Mouse (Mus musculus) kidney, postnatal 0 days (tissue): Measurements from ENCODE around the gene Cers6. TPM values are rescaled to one million over a fixed set of nuclear protein-coding genes. Genes with fewer than 3 reads are reported as not detected.

ENCODE experiments used
- ATAC-seq: fragments of 200-750 bp; cut with Nextera tagmentation; replicated peaks from 2 replicates; pipeline ENCODE4 v1.8.0; 2017; ENCODE audit warnings: low read depth, moderate number of reproducible peaks, moderate TSS enrichment, moderate library complexity; ENCODE audit not compliant: low FRiP score
- DNase-seq: peaks from one replicate; pipeline ENCODE4 v3.0.0-alpha.2; 2016; ENCODE audit warnings: low spot score
- H3K27ac ChIP-seq: fragments of 300-500 bp; sonication (generic); 2 replicates; pipeline ENCODE4 v1.5.1; 2014; ENCODE audit warnings: mild to moderate bottlenecking
- H3K27me3 ChIP-seq: fragments of 300-500 bp; sonication (generic); 2 replicates; pipeline ENCODE4 v1.6.1; 2014; ENCODE audit warnings: low read length, mixed read lengths; ENCODE audit not compliant: insufficient read depth
- H3K36me3 ChIP-seq: fragments of 300-500 bp; sonication (generic); 2 replicates; pipeline ENCODE4 v1.6.1; 2014; ENCODE audit warnings: low read length, mixed read lengths; ENCODE audit not compliant: insufficient read depth
- H3K4me1 ChIP-seq: fragments of 300-500 bp; sonication (generic); replicated peaks from 2 replicates; pipeline ENCODE4 v1.6.1; 2014; ENCODE audit warnings: antibody characterized with exemption, low read length, mixed read lengths; ENCODE audit not compliant: insufficient read depth
- H3K4me2 ChIP-seq: fragments of 300-500 bp; sonication (generic); 2 replicates; pipeline ENCODE4 v1.6.1; 2014; ENCODE audit warnings: mild to moderate bottlenecking, low read length, moderate library complexity, mixed read lengths
- H3K4me3 ChIP-seq: fragments of 300-500 bp; sonication (generic); replicated peaks from 2 replicates; pipeline ENCODE4 v1.5.1; 2014; ENCODE audit warnings: low read depth, low read length
- H3K9ac ChIP-seq: fragments of 300-500 bp; sonication (generic); 2 replicates; pipeline ENCODE4 v1.6.1; 2014; ENCODE audit warnings: low read depth, low read length
- H3K9me3 ChIP-seq: fragments of 300-500 bp; sonication (generic); replicated peaks from 2 replicates; pipeline ENCODE4 v1.6.1; 2016; ENCODE audit warnings: low read length, inconsistent platforms, mixed read lengths
- CTCF ChIP-seq: IDR thresholded peaks from 2 replicates; pipeline ENCODE4 v1.5.1; 2016; ENCODE audit warnings: antibody characterized with exemption, low read depth, mild to moderate bottlenecking, moderate library complexity
- WGBS: fragments of 180-500 bp; shearing (Covaris S2); extraction: QIAGEN DNeasy Blood & Tissue Kit; methylation state at CpG from one replicate; pipeline ENCODE4 v1.1.7; 2014; 5-methylcytosine and 5-hydroxymethylcytosine counted together
- polyA plus RNA-seq: library from polyadenylated mRNA; unstranded; fragments of >200 nt; fragmentation: Nextera tagmentation; extraction: Ambion mirVana; gene quantifications from 2 replicates; pipeline ENCODE4 v1.2.1, GENCODE M21; 2015

Cers6 gene
- polyA plus RNA-seq, 1 experiment from 2014 or later, result 18.3 TPM

DNA sequence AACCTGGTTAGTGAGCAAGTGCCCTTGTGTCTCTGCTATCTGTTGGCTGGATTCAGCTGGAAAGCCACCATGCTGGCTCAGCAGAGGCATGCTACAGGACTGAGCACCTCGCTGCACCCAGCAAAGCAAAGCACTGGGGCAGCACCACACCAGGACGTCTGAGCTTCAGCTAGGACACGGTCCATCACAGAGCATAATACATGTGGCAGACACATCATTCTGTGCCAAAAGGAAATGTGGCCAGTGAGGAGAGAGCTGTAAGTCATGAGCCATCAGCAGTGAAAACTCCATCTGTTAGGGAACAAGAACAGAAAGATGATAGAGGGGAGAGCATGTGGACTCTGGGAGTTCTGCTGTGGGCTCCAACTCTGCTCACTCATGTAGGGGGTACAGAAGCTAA is 254.7 kb downstream of the Cers6 start:
- H3K9ac ChIP-seq, result no peak overlapping the region
- no peak overlapping the region for H3K4me2 ChIP-seq
- ATAC-seq (no peak; the same call in 1 of the 2 replicates), DNase-seq (no peak)
- no peaks in the 10 kb centered on the region for H3K27me3 ChIP-seq
- no peak for TF ChIP-seq CTCF
- H3K9me3 ChIP-seq, result no peaks in the 10 kb centered on the region
- 0 out of 2 replicates have a peak, but pooled peaks cover 7% of the 10 kb centered on the region for H3K36me3 ChIP-seq
- 80% methylated on average over 3 of the region's 3 CpGs for WGBS
- no peak overlapping the region for H3K4me3 ChIP-seq
- H3K4me1 ChIP-seq, result no peaks in the 10 kb centered on the region
- H3K27ac ChIP-seq, result no peak overlapping the region

GRCm38 (mm10) chr2:69116767-69117166 is 255.5 kb downstream of the Cers6 start:
- Histone ChIP-seq H3K27ac (no peak overlapping the region), H3K4me1 (no peaks in the 10 kb centered on the region)
- ATAC-seq, result no peak

GRCm38 (mm10) chr2:69118994-69119393 is 257.8 kb downstream of the Cers6 start:
- DNase-seq (no peak), ATAC-seq (no peak)
- no peak overlapping the region for H3K27ac ChIP-seq
- H3K27me3 ChIP-seq, result no peaks in the 10 kb centered on the region; the same call in 1 of the 2 replicates
- H3K4me3 ChIP-seq, result no peak overlapping the region
- no peaks in the 10 kb centered on the region for H3K9me3 ChIP-seq
- no peaks in the 10 kb centered on the region for H3K4me1 ChIP-seq
- TF ChIP-seq CTCF, result no peak
- no peak overlapping the region for H3K9ac ChIP-seq
- WGBS, result 86% methylated on average over 1 of the region's 1 CpGs
- 0 out of 2 replicates have a peak, but pooled peaks cover 7% of the 10 kb centered on the region for H3K36me3 ChIP-seq
- H3K4me2 ChIP-seq, result no peak overlapping the region

More at GRCm38 (mm10) chr2:69116767-69117166, 255.5 kb downstream of the Cers6 start:
- no peak overlapping the region for H3K4me3 ChIP-seq
- H3K36me3 ChIP-seq, result 0 out of 2 replicates have a peak, but pooled peaks cover 7% of the 10 kb centered on the region
- H3K27me3 ChIP-seq, result no peaks in the 10 kb centered on the region; the same call in 1 of the 2 replicates
- 54% methylated on average over 4 of the region's 4 CpGs for WGBS
- H3K9me3 ChIP-seq, result no peaks in the 10 kb centered on the region
- no peak for DNase-seq
- TF ChIP-seq CTCF, result no peak
- no peak overlapping the region for H3K4me2 ChIP-seq
- no peak overlapping the region for H3K9ac ChIP-seq

DNA sequence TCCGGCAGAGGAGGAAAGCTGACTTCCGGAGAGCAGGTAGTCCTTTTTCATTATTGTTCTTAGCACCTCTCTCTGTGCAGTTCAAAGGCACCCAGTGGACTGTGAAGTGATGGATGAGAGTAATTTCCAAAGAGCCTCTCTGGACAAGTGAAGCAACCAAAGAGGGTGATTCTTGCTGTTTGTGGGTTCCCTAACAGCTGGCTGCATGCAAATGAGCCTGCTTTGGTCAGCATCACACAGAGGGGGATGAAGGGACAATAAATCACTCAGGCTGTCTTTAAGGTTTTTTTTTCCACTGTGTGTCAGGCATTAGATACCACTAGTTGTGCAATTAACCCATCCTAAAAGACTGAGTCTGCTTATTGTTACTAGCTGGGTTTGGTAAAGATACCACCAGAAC is 258.5 kb downstream of the Cers6 start:
- Histone ChIP-seq H3K27me3 (no peaks in the 10 kb centered on the region; the same call in 1 of the 2 replicates), H3K36me3 (0 out of 2 replicates have a peak, but pooled peaks cover 7% of the 10 kb centered on the region), H3K4me3 (no peak overlapping the region), H3K27ac (no peak overlapping the region), H3K4me2 (no peak overlapping the region), H3K9me3 (no peaks in the 10 kb centered on the region), H3K9ac (no peak overlapping the region), H3K4me1 (no peaks in the 10 kb centered on the region)
- no peak; the same call in 1 of the 2 replicates for ATAC-seq
- 21% methylated on average over 2 of the region's 2 CpGs for WGBS
- no peak for DNase-seq
- TF ChIP-seq CTCF, result no peak

DNA sequence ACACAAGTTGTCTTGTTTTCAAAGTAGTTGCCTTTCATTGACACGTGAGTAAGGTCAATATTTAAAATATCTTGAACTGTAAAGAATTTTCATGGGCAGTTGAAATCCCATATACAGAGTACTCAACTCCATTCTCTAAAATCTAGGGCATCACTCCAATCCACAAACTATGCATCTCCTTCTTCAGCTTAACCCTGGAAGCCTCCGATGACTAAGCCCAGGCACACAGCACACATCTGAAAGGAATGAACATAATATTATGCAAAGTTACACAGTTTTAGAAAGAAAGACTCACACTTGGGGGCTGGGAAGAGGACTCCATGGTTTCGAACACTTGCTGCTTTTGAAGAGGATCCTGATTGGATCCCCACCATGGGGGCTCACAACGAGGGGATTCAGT is 260.4 kb downstream of the Cers6 start:
- no peaks in the 10 kb centered on the region; the same call in 1 of the 2 replicates for H3K27me3 ChIP-seq
- no peak overlapping the region for H3K27ac ChIP-seq
- ATAC-seq, result no peak
- 81% methylated on average over 4 of the region's 4 CpGs for WGBS
- no peak for DNase-seq
- no peak overlapping the region for H3K4me3 ChIP-seq
- no peaks in the 10 kb centered on the region for H3K9me3 ChIP-seq
- H3K9ac ChIP-seq, result no peak overlapping the region
- no peak overlapping the region for H3K4me2 ChIP-seq
- TF ChIP-seq CTCF, result no peak
- no peaks in the 10 kb centered on the region for H3K4me1 ChIP-seq
- H3K36me3 ChIP-seq, result no peaks in the 10 kb centered on the region

GRCm38 (mm10) chr2:69125425-69125824 is 264.2 kb downstream of the Cers6 start:
- TF ChIP-seq CTCF, result no peak
- DNase-seq, result no peak
- H3K4me3 ChIP-seq, result no peak overlapping the region
- no peak overlapping the region for H3K4me2 ChIP-seq
- H3K9ac ChIP-seq, result no peak overlapping the region
- 80% methylated on average over 3 of the region's 3 CpGs for WGBS
- no peaks in the 10 kb centered on the region; the same call in 1 of the 2 replicates for H3K27me3 ChIP-seq
- no peak overlapping the region for H3K27ac ChIP-seq
- H3K4me1 ChIP-seq, result peaks cover 14% of the 10 kb centered on the region; the same call in 1 of the 2 replicates
- no peaks in the 10 kb centered on the region for H3K9me3 ChIP-seq
- H3K36me3 ChIP-seq, result no peaks in the 10 kb centered on the region
- ATAC-seq, result no peak

- peak; percentile 43; the same call in 1 of the 2 replicates for ATAC-seq
- Histone ChIP-seq H3K4me1 (peaks cover 14% of the 10 kb centered on the region; the same call in 1 of the 2 replicates), H3K27ac (peak overlapping the region; percentile 90), H3K4me2 (no peak overlapping the region), H3K27me3 (no peaks in the 10 kb centered on the region), H3K9me3 (no peaks in the 10 kb centered on the region), H3K4me3 (no peak overlapping the region), H3K36me3 (no peaks in the 10 kb centered on the region), H3K9ac (no peak overlapping the region)
- TF ChIP-seq CTCF, result no peak
- no peak for DNase-seq
- 71% methylated on average over 7 of the region's 7 CpGs for WGBS
Observed at GRCm38 (mm10) chr2:69128321-69128720, 267.1 kb downstream of the Cers6 start.
